Mouse (Mus musculus) MEL (cell line): ENCODE results near the gene 1700017D01Rik. TPM values are rescaled to one million over a fixed set of nuclear protein-coding genes. Genes with fewer than 3 reads are reported as not detected.

Experiments used
- DNase-seq: peaks from one replicate; pipeline ENCODE4 v3.0.0; 2011; ENCODE audit warnings: low read depth, low spot score
- H3K27ac ChIP-seq: 2 replicates; pipeline ENCODE4 v1.5.1; 2012; ENCODE audit warnings: low read depth, mild to moderate bottlenecking, control low read depth, low read length, moderate library complexity; ENCODE audit not compliant: control insufficient read depth
- H3K27me3 ChIP-seq, 2 experiments: fragments of 150-350 bp in 1 of 2; sonication (generic) in 1 of 2; 2 replicates each; pipeline ENCODE4 v1.6.1; 2012; ENCODE audit warnings: low read length in 2 of 2, mild to moderate bottlenecking in 2 of 2, improper control_type of control experiment in 1 of 2, moderate library complexity in 1 of 2; ENCODE audit not compliant: insufficient read depth in 2 of 2, control insufficient read depth in 1 of 2
- H3K36me3 ChIP-seq, 2 experiments: 2 replicates each; pipeline ENCODE4 v1.6.1; 2012 to 2014; ENCODE audit warnings: low read length in 2 of 2, improper control_type of control experiment in 1 of 2, inconsistent platforms in 1 of 2, mild to moderate bottlenecking in 1 of 2; ENCODE audit not compliant: insufficient read depth in 2 of 2, control insufficient read depth in 1 of 2
- H3K4me1 ChIP-seq, 2 experiments: fragments of 150-350 bp in 1 of 2; sonication (generic) in 1 of 2; 2 replicates each; pipeline ENCODE4 v1.6.1; 2012; ENCODE audit warnings: low read length in 2 of 2, improper control_type of control experiment in 1 of 2, mild to moderate bottlenecking in 1 of 2; ENCODE audit not compliant: insufficient read depth in 2 of 2, control insufficient read depth in 1 of 2
- H3K4me3 ChIP-seq, 2 experiments: fragments of 150-350 bp in 1 of 2; sonication (generic) in 1 of 2; 2 replicates each; pipeline ENCODE4 v1.5.1; 2012; ENCODE audit warnings: low read depth in 2 of 2, low read length in 2 of 2, mild to moderate bottlenecking in 2 of 2, moderate library complexity in 2 of 2, control low read depth in 1 of 2, improper control_type of control experiment in 1 of 2; ENCODE audit not compliant: control insufficient read depth in 1 of 2, insufficient read depth in 1 of 2
- H3K79me2 ChIP-seq: 2 replicates; pipeline ENCODE4 v1.6.1; 2012; ENCODE audit warnings: mild to moderate bottlenecking, low read length, moderate library complexity; ENCODE audit not compliant: control insufficient read depth, poor library complexity, insufficient read depth
- H3K9ac ChIP-seq: 2 replicates; pipeline ENCODE4 v1.6.1; 2012; ENCODE audit warnings: low read depth, mild to moderate bottlenecking, control low read depth, low read length, moderate library complexity; ENCODE audit not compliant: control insufficient read depth, poor library complexity, severe bottlenecking
- H3K9me3 ChIP-seq: fragments of 150-350 bp; sonication (generic); replicated peaks from 2 replicates; pipeline ENCODE4 v1.6.1; 2012; ENCODE audit warnings: mild to moderate bottlenecking, low read length, improper control_type of control experiment, moderate library complexity; ENCODE audit not compliant: insufficient read depth
- CHD1 ChIP-seq: IDR thresholded peaks from 2 replicates; pipeline ENCODE4 v1.6.1; 2012; ENCODE audit warnings: low read depth, mild to moderate bottlenecking, inconsistent platforms, low read length, improper control_type of control experiment
- CTCF ChIP-seq, 3 experiments: IDR thresholded peaks in 2 of 3; conservative IDR thresholded peaks in 1 of 3; 2 replicates each; pipeline ENCODE4 v1.5.1; 2011 to 2012; ENCODE audit warnings: low read length in 3 of 3, low read depth in 2 of 3, mild to moderate bottlenecking in 2 of 3, improper control_type of control experiment in 1 of 3, inconsistent platforms in 1 of 3, mixed read lengths in 1 of 3, moderate library complexity in 1 of 3; ENCODE audit not compliant: control insufficient read depth in 1 of 3, insufficient read depth in 1 of 3, poor library complexity in 1 of 3, severe bottlenecking in 1 of 3
- E2F4 ChIP-seq: IDR thresholded peaks from 2 replicates; pipeline ENCODE4 v1.6.1; 2011; ENCODE audit warnings: low read depth, low read length, improper control_type of control experiment, borderline replicate concordance
- ETS1 ChIP-seq: IDR thresholded peaks from 2 replicates; pipeline ENCODE4 v1.6.1; 2012; ENCODE audit warnings: low read depth, mild to moderate bottlenecking, inconsistent platforms, low read length, improper control_type of control experiment, moderate library complexity
- KAT2A ChIP-seq: conservative IDR thresholded peaks from 2 replicates; pipeline ENCODE4 v1.6.1; 2012; ENCODE audit warnings: low read depth, low read length, improper control_type of control experiment, inconsistent platforms
- MAFK ChIP-seq: IDR thresholded peaks from 2 replicates; pipeline ENCODE4 v1.6.1; 2011; ENCODE audit warnings: low read depth, mild to moderate bottlenecking, low read length, improper control_type of control experiment, borderline replicate concordance
- MAX ChIP-seq: IDR thresholded peaks from 2 replicates; pipeline ENCODE4 v1.6.1; 2011; ENCODE audit warnings: low read length, improper control_type of control experiment
- MEF2A ChIP-seq: IDR thresholded peaks from 2 replicates; pipeline ENCODE4 v1.6.1; 2014; ENCODE audit warnings: low read depth, mild to moderate bottlenecking, inconsistent platforms, low read length, improper control_type of control experiment; ENCODE audit not compliant: poor library complexity, insufficient replicate concordance, severe bottlenecking; ENCODE audit errors: extremely low read depth
- MYB ChIP-seq: IDR thresholded peaks from 2 replicates; pipeline ENCODE4 v1.6.1; 2011; ENCODE audit warnings: mild to moderate bottlenecking, low read depth, low read length, improper control_type of control experiment
- POLR2AphosphoS2 ChIP-seq: IDR thresholded peaks from 2 replicates; pipeline ENCODE4 v1.6.1; 2011; ENCODE audit warnings: low read length, improper control_type of control experiment
- POLR2AphosphoS5 ChIP-seq: IDR thresholded peaks from 2 replicates; pipeline ENCODE4 v1.6.1; 2012; ENCODE audit warnings: low read depth, borderline replicate concordance, mild to moderate bottlenecking, inconsistent platforms, low read length, moderate library complexity, mixed read lengths
- TBP ChIP-seq: IDR thresholded peaks from 2 replicates; pipeline ENCODE4 v1.8.0; 2011; ENCODE audit warnings: low read depth, low read length, improper control_type of control experiment
- UBTF ChIP-seq: IDR thresholded peaks from 2 replicates; pipeline ENCODE4 v1.6.1; 2012; ENCODE audit warnings: low read depth, mild to moderate bottlenecking, inconsistent platforms, low read length, improper control_type of control experiment, moderate library complexity, borderline replicate concordance; ENCODE audit not compliant: insufficient read depth
- USF1 ChIP-seq: IDR thresholded peaks from 2 replicates; pipeline ENCODE4 v1.6.1; 2014; ENCODE audit warnings: low read depth, mild to moderate bottlenecking, inconsistent platforms, low read length, improper control_type of control experiment, moderate library complexity
- USF2 ChIP-seq, 2 experiments: IDR thresholded peaks; 2 replicates each; pipeline ENCODE4 v1.6.1; 2011 to 2012; ENCODE audit warnings: improper control_type of control experiment in 2 of 2, low read length in 2 of 2, borderline replicate concordance in 1 of 2, inconsistent platforms in 1 of 2, low read depth in 1 of 2, mild to moderate bottlenecking in 1 of 2; ENCODE audit not compliant: insufficient read depth in 1 of 2
- ZC3H11A ChIP-seq: IDR thresholded peaks from 2 replicates; pipeline ENCODE4 v1.6.1; 2012; ENCODE audit warnings: low read depth, mild to moderate bottlenecking, inconsistent platforms, low read length, improper control_type of control experiment
- ZMIZ1 ChIP-seq: IDR thresholded peaks from 2 replicates; pipeline ENCODE4 v1.6.1; 2012; ENCODE audit warnings: low read depth, mild to moderate bottlenecking, inconsistent platforms, low read length, improper control_type of control experiment, moderate library complexity
- polyA plus RNA-seq, 2 experiments: library from polyadenylated mRNA; stranded (reverse) in 1 of 2; unstranded in 1 of 2; fragments of >175 nt in 1 of 2; fragments of >200 nt in 1 of 2; gene quantifications; 2 replicates each; pipeline versions ENCODE4 v1.2.1 to v1.2.4; 2012; ENCODE audit warnings: low replicate concordance in 2 of 2, low read depth in 1 of 2; ENCODE audit not compliant: insufficient read length in 2 of 2, insufficient read depth in 1 of 2, missing spikeins in 1 of 2
- total RNA-seq: library from RNA; depleted of rRNA; stranded (reverse); fragments of 300-350 nt; gene quantifications from 2 replicates; pipeline ENCODE4 v1.2.3, GENCODE M21; 2012

1700017D01Rik gene
- total and polyA plus RNA-seq, 3 experiments: not detected

DNA sequence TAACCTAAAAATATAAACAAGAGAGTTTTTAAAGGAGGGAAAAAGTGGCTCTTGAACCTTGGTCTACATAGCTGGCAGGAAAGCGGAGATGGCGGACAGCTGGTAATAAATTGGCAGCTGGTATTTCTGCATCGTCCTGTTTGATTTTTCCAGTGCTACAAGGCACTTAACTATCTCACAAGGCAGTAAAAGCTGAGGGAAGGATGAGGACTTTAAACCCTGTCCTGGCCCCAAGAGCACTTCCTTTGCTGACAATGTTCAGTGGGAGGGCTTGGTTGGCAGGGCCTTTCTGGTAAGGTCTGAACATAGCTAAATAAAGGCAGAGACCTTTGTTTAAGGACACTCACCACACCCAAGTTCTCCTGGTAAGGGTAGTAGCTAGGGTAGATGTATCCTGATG, 60.3 kb downstream of the 1700017D01Rik start:
- Histone ChIP-seq H3K9ac (no peak overlapping the region), H3K27ac (no peak overlapping the region), H3K27me3 (no peaks in the 10 kb centered on the region; a peak in 1 of 4 replicates), H3K9me3 (no peaks in the 10 kb centered on the region), H3K4me1 (no peaks in the 10 kb centered on the region), H3K36me3 (no peaks in the 10 kb centered on the region), H3K4me3 (no peak overlapping the region), H3K79me2 (no peaks in the 10 kb centered on the region)
- no peak for DNase-seq
- no peak for TF ChIP-seq ZMIZ1
- no peak for TF ChIP-seq TBP
- no peak for TF ChIP-seq POLR2AphosphoS2
- no peak for TF ChIP-seq ZC3H11A
- no peak for TF ChIP-seq KAT2A
- TF ChIP-seq USF1: no peak
- TF ChIP-seq MAX: no peak

DNA sequence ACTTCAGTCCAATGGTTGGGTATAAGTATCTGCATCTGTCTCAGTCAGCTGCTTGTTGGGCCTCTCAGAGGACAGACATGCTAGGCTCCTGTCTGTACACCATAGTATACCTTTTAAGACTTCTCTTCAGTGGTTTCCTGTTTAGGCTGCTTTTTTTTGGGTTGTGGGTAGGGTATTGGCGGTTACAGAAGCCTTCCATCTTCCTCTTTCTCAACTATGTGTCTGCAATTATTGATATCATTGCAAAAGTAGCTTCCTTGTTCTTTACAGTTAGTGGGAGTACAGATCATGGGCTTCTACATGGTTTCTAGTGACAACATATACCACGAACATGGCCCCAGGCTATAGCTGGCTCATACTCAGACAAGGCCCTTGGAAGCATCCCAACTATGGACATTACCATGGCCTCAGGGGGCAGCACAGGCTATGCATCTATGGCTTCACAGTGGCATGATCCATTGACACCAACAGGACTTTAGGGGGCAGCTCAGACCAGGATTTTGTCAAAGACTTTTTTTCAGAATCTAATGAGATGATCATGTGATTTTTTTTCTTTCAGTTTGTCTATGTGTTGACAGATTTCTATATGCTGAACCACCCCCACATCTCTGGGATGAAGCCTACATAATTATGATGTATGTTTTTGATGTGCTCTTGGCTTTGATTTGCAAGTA, 65.3 kb downstream of the 1700017D01Rik start:
- TF ChIP-seq USF2 (IDR thresholded peaks at IDR 0.05; ENCODE audit: borderline replicate concordance in 1 of 2, insufficient read depth in 1 of 2, low read depth in 1 of 2, low read length in 2 of 2): no peak
- no peak for TF ChIP-seq CTCF (IDR thresholded peaks at IDR 0.05 in 2 of 3, conservative IDR thresholded peaks at IDR 0.05 in 1 of 3; ENCODE audit: control insufficient read depth in 1 of 3, insufficient read depth in 1 of 3, low read depth in 2 of 3, low read length in 3 of 3, poor library complexity in 1 of 3, severe bottlenecking in 1 of 3)
- Histone ChIP-seq H3K36me3 (no peaks in the 10 kb centered on the region), H3K27me3 (no peaks in the 10 kb centered on the region; a peak in 1 of 4 replicates), H3K9me3 (no peaks in the 10 kb centered on the region), H3K79me2 (no peaks in the 10 kb centered on the region), H3K4me1 (no peaks in the 10 kb centered on the region), H3K4me3 (no peak overlapping the region), H3K27ac (no peak overlapping the region), H3K9ac (no peak overlapping the region)
- peak; percentile 22 for DNase-seq

DNA sequence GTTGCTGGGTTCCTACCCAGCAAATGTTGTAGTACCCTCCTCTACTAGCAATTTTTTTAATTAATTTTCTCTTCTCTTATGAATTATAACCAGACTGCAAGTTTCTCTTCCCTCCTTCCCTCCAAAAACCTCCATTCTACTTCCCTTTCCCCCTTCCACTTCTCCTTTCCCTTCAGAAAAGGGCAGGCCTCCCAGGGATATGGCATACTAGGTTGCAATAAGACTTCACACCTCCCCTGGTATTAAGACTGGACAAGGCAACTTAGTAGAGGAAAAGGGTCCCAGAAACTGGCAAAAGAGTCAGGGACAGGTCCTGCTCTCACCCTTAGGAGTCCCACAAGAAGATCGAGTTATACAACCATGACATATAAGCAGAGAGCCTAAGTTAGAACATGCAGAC, 69.8 kb downstream of the 1700017D01Rik start:
- DNase-seq: no peak
- H3K9ac ChIP-seq: no peak overlapping the region
- H3K4me3 ChIP-seq: no peak overlapping the region
- no peaks in the 10 kb centered on the region for H3K79me2 ChIP-seq
- no peaks in the 10 kb centered on the region for H3K9me3 ChIP-seq
- no peaks in the 10 kb centered on the region for H3K4me1 ChIP-seq
- TF ChIP-seq UBTF: no peak
- no peak for TF ChIP-seq ETS1
- no peak for TF ChIP-seq MAFK
- no peak for TF ChIP-seq MEF2A
- TF ChIP-seq POLR2AphosphoS5: no peak
- no peak for TF ChIP-seq USF2 (IDR thresholded peaks at IDR 0.05; ENCODE audit: borderline replicate concordance in 1 of 2, insufficient read depth in 1 of 2, low read depth in 1 of 2, low read length in 2 of 2)
- no peak for TF ChIP-seq MYB
- no peak for TF ChIP-seq E2F4
- TF ChIP-seq CHD1: no peak
- TF ChIP-seq ZMIZ1: no peak
- H3K36me3 ChIP-seq: no peaks in the 10 kb centered on the region
- H3K27ac ChIP-seq: no peak overlapping the region
- no peaks in the 10 kb centered on the region; a peak in 2 of 4 replicates for H3K27me3 ChIP-seq
